Mouse (Mus musculus): ENCODE data around the gene En2. TPM values are rescaled to one million over a fixed set of nuclear protein-coding genes. Genes with fewer than 3 reads are reported as not detected.

En2 gene
- total and polyA plus RNA-seq, 3 experiments = not detected

- H3K27me3 ChIP-seq (replicated peaks) = peaks cover 24% of the 10 kb centered on the region
- in situ Hi-C loops (cut with MboI; ENCODE audit: low pct_ligation_motif_present, low pct_unique_long_range_greater_than_20kb, low sequenced_read_pairs) = no loop called here
- no peak overlapping the region for H3K27ac ChIP-seq (ENCODE audit: insufficient read depth, low read depth)
- no peaks in the 10 kb centered on the region for H3K9me3 ChIP-seq (replicated peaks; ENCODE audit: low read length)
- no peak overlapping the region for H3K9ac ChIP-seq (ENCODE audit: insufficient read depth, low read depth)
- no peak for TF ChIP-seq JUN (IDR thresholded peaks at IDR 0.05; ENCODE audit: insufficient read depth, low read depth, low read length)
- TF ChIP-seq SIN3A (IDR thresholded peaks at IDR 0.05; ENCODE audit: low read length) = no peak
- TF ChIP-seq MXI1 (IDR thresholded peaks at IDR 0.05; ENCODE audit: low read depth, low read length) = no peak
- dilution Hi-C loops (cut with MboI; ENCODE audit: extremely low pct_ligation_motif_present, extremely low pct_unique_long_range_greater_than_20kb, low sequenced_read_pairs) = no loop called here
- no peaks in the 10 kb centered on the region for H3K36me3 ChIP-seq (replicated peaks in 1 of 2; ENCODE audit: control insufficient read depth in 1 of 2, insufficient read depth in 1 of 2, low read length in 1 of 2)
- no peak for DNase-seq (ENCODE audit: extremely low read depth)
- no peak overlapping the region for H3K4me2 ChIP-seq (ENCODE audit: insufficient read depth, low read depth, poor library complexity, severe bottlenecking)
- H3K4me1 ChIP-seq (ENCODE audit: control insufficient read depth in 1 of 2, insufficient read depth in 2 of 2) = no peaks in the 10 kb centered on the region
- H3K4me3 ChIP-seq (replicated peaks in 1 of 3; ENCODE audit: low read depth in 2 of 3, low read length in 2 of 3, poor library complexity in 1 of 3) = no peak overlapping the region
- H3K79me2 ChIP-seq (replicated peaks; ENCODE audit: control insufficient read depth, extremely low read depth, insufficient read depth, poor library complexity, severe bottlenecking) = no peaks in the 10 kb centered on the region
Observed at GRCm38 (mm10) chr5:28119576-28119975, 45.9 kb upstream of the En2 start.

DNA sequence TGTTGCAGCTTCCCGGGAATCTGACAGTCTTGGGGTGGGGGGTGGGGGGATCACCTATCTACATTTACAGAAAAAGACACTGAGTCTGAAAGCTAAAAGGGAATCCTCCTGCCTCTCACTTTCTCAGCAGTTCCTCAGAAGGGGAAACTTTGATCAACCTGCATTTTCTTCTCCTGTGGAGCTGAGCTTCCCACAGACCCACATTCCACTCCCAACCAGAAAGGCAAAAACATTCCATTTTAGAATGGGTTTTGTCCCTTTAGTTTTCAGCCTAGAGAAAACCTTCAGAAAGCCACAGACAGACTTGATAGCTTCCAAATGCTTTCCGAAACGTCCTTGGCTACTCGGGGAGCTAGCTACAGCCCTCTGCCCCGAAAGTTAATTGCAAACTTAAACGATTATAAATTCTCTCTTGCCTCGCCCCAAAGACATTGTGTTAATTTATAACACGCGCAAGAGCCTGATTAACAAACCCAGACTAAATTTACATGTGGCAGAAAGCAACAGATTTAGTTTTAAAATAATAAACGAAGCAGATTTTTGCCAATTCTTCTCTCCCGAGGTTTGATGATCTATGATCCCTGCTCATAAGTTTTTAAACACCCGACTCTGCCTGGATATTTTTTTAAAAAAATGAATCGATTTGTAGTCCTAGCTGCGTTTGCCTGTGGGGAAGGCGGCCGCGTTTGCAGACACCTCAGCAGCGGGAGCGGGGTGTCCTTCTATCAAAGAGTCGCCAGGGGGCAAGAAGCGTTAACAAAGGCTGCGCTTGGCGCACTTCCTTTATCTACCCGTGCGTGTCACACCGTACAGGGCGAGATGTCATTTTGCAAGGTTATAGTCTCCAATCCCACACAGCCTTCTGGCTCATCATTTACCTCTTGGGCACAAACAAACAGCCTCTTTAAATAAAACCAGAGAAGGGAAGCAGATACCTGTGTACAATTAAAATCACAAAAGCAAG, 42.7 kb upstream of the En2 start:
- no peak overlapping the region for H3K9ac ChIP-seq (ENCODE audit: insufficient read depth, low read depth)
- no peaks in the 10 kb centered on the region for H3K79me2 ChIP-seq (replicated peaks; ENCODE audit: control insufficient read depth, extremely low read depth, insufficient read depth, poor library complexity, severe bottlenecking)
- H3K36me3 ChIP-seq (replicated peaks in 1 of 2; ENCODE audit: control insufficient read depth in 1 of 2, insufficient read depth in 1 of 2, low read length in 1 of 2) = no peaks in the 10 kb centered on the region
- in situ Hi-C loops (cut with MboI; ENCODE audit: low pct_ligation_motif_present, low pct_unique_long_range_greater_than_20kb, low sequenced_read_pairs) = no loop called here
- dilution Hi-C loops (cut with MboI; ENCODE audit: extremely low pct_ligation_motif_present, extremely low pct_unique_long_range_greater_than_20kb, low sequenced_read_pairs) = no loop called here
- no peaks in the 10 kb centered on the region for H3K4me1 ChIP-seq (ENCODE audit: control insufficient read depth in 1 of 2, insufficient read depth in 2 of 2)
- H3K9me3 ChIP-seq (replicated peaks; ENCODE audit: low read length) = no peaks in the 10 kb centered on the region
- peak; percentile 72 for DNase-seq (ENCODE audit: extremely low read depth)
- peak; percentile 78 for TF ChIP-seq SMC3 (IDR thresholded peaks at IDR 0.05; ENCODE audit: low read depth, low read length)
- no peak for TF ChIP-seq TCF12 (IDR thresholded peaks at IDR 0.05; ENCODE audit: low read depth, low read length)
- peak; percentile 67 for TF ChIP-seq ELF1 (IDR thresholded peaks at IDR 0.05; ENCODE audit: low read depth, low read length)
- no peak for TF ChIP-seq TBP (conservative IDR thresholded peaks at IDR 0.05; ENCODE audit: low read depth, low read length)
- TF ChIP-seq EP300 (IDR thresholded peaks at IDR 0.05; ENCODE audit: low read length) = no peak
- no peak for TF ChIP-seq JUN (IDR thresholded peaks at IDR 0.05; ENCODE audit: insufficient read depth, low read depth, low read length)
- TF ChIP-seq MEF2A (IDR thresholded peaks at IDR 0.05; ENCODE audit: borderline replicate concordance, low read depth, low read length) = no peak
- TF ChIP-seq JUND (conservative IDR thresholded peaks at IDR 0.05; ENCODE audit: low read depth, low read length) = no peak
- TF ChIP-seq ZMIZ1 (IDR thresholded peaks at IDR 0.05; ENCODE audit: low read depth, low read length) = no peak
- TF ChIP-seq RAD21 (IDR thresholded peaks at IDR 0.05; ENCODE audit: low read depth, low read length) = peak; percentile 65
- TF ChIP-seq ZNF384 (IDR thresholded peaks at IDR 0.05; ENCODE audit: low read depth, low read length) = no peak
- TF ChIP-seq IRF4 (IDR thresholded peaks at IDR 0.05; ENCODE audit: low read depth, low read length) = peak; percentile 15; the same call in 1 of the 2 replicates
- TF ChIP-seq UBTF (IDR thresholded peaks at IDR 0.05; ENCODE audit: low read depth, low read length) = no peak
- TF ChIP-seq ZKSCAN1 (IDR thresholded peaks at IDR 0.05; ENCODE audit: borderline replicate concordance, low read depth, low read length) = no peak
- peak; percentile 25 to 80; a peak in 3 of 4 replicates for TF ChIP-seq CTCF (conservative IDR thresholded peaks at IDR 0.05 in 1 of 2, IDR thresholded peaks at IDR 0.05 in 1 of 2; ENCODE audit: low read depth in 2 of 2, low read length in 2 of 2)
- TF ChIP-seq ETS1 (conservative IDR thresholded peaks at IDR 0.05; ENCODE audit: low read depth, low read length) = no peak
- TF ChIP-seq E2F4 (IDR thresholded peaks at IDR 0.05; ENCODE audit: insufficient replicate concordance, low read depth, low read length) = no peak
- TF ChIP-seq KAT2A (IDR thresholded peaks at IDR 0.05; ENCODE audit: insufficient replicate concordance, low read length) = no peak
- TF ChIP-seq BHLHE40 (IDR thresholded peaks at IDR 0.05; ENCODE audit: low read depth, low read length) = peak; percentile 88
- no peak for TF ChIP-seq MYC (IDR thresholded peaks at IDR 0.05; ENCODE audit: low read depth, low read length)
- TF ChIP-seq NRF1 (IDR thresholded peaks at IDR 0.05; ENCODE audit: low read depth, low read length) = no peak
- no peak for TF ChIP-seq MAZ (IDR thresholded peaks at IDR 0.05; ENCODE audit: low read depth, low read length)
- TF ChIP-seq HCFC1 (IDR thresholded peaks at IDR 0.05; ENCODE audit: low read depth, low read length) = no peak
- no peak for TF ChIP-seq POLR2AphosphoS2 (IDR thresholded peaks at IDR 0.05; ENCODE audit: low read depth, low read length)
- no peak for TF ChIP-seq USF2 (conservative IDR thresholded peaks at IDR 0.05; ENCODE audit: low read depth, low read length)
- H3K4me3 ChIP-seq (replicated peaks in 1 of 3; ENCODE audit: low read depth in 2 of 3, low read length in 2 of 3, poor library complexity in 1 of 3) = no peak overlapping the region
- H3K27me3 ChIP-seq (replicated peaks) = peaks cover 46% of the 10 kb centered on the region
- no peak overlapping the region for H3K27ac ChIP-seq (ENCODE audit: insufficient read depth, low read depth)
- H3K4me2 ChIP-seq (ENCODE audit: insufficient read depth, low read depth, poor library complexity, severe bottlenecking) = peak overlapping the region; percentile 35; the same call in 1 of the 2 replicates

All from CH12.LX (cell line).